Mouse (Mus musculus) liver, embryonic 14.5 days (tissue): ENCODE results near the gene Tango2. TPM values are rescaled to one million over a fixed set of nuclear protein-coding genes. Genes with fewer than 3 reads are reported as not detected.

Source experiments
- ATAC-seq: fragments of 200-750 bp; cut with Nextera tagmentation; 2 replicates; pipeline ENCODE4 v1.8.0; 2017; ENCODE audit warnings: moderate number of reproducible peaks, mild to moderate bottlenecking, moderate library complexity; ENCODE audit not compliant: insufficient read depth
- DNase-seq, 3 experiments: peaks; one replicate each; pipeline ENCODE4 v3.0.0-alpha.2; 2012 to 2013; ENCODE audit warnings: low read depth in 3 of 3, low spot score in 3 of 3
- H3K27ac ChIP-seq: fragments of 300-500 bp; sonication (generic); 2 replicates; pipeline ENCODE4 v1.5.1; 2014; ENCODE audit warnings: moderate library complexity, mild to moderate bottlenecking, control low read depth, inconsistent platforms
- H3K27me3 ChIP-seq: fragments of 300-500 bp; sonication (generic); 2 replicates; pipeline ENCODE4 v1.6.1; 2014; ENCODE audit warnings: mild to moderate bottlenecking, low read length, moderate library complexity; ENCODE audit not compliant: control insufficient read depth, insufficient read depth
- H3K36me3 ChIP-seq: fragments of 300-500 bp; sonication (generic); replicated peaks from 2 replicates; pipeline ENCODE4 v1.6.1; 2014; ENCODE audit warnings: low read depth; ENCODE audit not compliant: control insufficient read depth, insufficient read depth
- H3K4me1 ChIP-seq, 2 experiments: fragments of 200-500 bp in 1 of 2; fragments of 300-500 bp in 1 of 2; sonication (generic) in 1 of 2; replicated peaks; 2 replicates each; pipeline ENCODE4 v1.6.1; 2012 to 2014; ENCODE audit warnings: antibody characterized with exemption in 1 of 2, inconsistent platforms in 1 of 2, low read length in 1 of 2; ENCODE audit not compliant: control insufficient read depth in 2 of 2, insufficient read depth in 2 of 2
- H3K4me2 ChIP-seq: fragments of 300-500 bp; sonication (generic); 2 replicates; pipeline ENCODE4 v1.6.1; 2014; ENCODE audit warnings: low read depth, mild to moderate bottlenecking, control low read depth, moderate library complexity
- H3K4me3 ChIP-seq, 2 experiments: fragments of 200-500 bp in 1 of 2; fragments of 300-500 bp in 1 of 2; sonication (generic) in 1 of 2; 2 replicates each; pipeline ENCODE4 v1.5.1; 2012 to 2014; ENCODE audit warnings: low read depth in 2 of 2, low read length in 2 of 2, mild to moderate bottlenecking in 2 of 2, control low read depth in 1 of 2, inconsistent platforms in 1 of 2, moderate library complexity in 1 of 2; ENCODE audit not compliant: insufficient read depth in 1 of 2
- H3K9ac ChIP-seq: fragments of 300-500 bp; sonication (generic); replicated peaks from 2 replicates; pipeline ENCODE4 v1.6.1; 2014; ENCODE audit warnings: mild to moderate bottlenecking, control low read depth, moderate library complexity
- H3K9me3 ChIP-seq: fragments of 300-500 bp; sonication (generic); 2 replicates; pipeline ENCODE4 v1.6.1; 2016; ENCODE audit warnings: low read length, mixed read lengths; ENCODE audit not compliant: control insufficient read depth
- CTCF ChIP-seq: IDR thresholded peaks from 2 replicates; pipeline ENCODE4 v1.5.1; 2016; ENCODE audit warnings: antibody characterized with exemption, low read depth, control low read depth
- EP300 ChIP-seq: IDR thresholded peaks from 2 replicates; pipeline ENCODE4 v1.6.1; 2016; ENCODE audit warnings: antibody characterized with exemption, low read depth
- WGBS: fragments of 180-500 bp; shearing (Covaris S2); extraction: QIAGEN DNeasy Blood & Tissue Kit; methylation state at CpG from one replicate; pipeline ENCODE4 v1.1.7; 2014; ENCODE audit not compliant: insufficient replicate concordance; 5-methylcytosine and 5-hydroxymethylcytosine counted together
- polyA plus RNA-seq, 2 experiments: library from polyadenylated mRNA; depleted of rRNA in 1 of 2; stranded (reverse) in 1 of 2; unstranded in 1 of 2; fragments of >200 nt; fragmentation: Nextera tagmentation in 1 of 2; extraction: Ambion mirVana in 1 of 2; gene quantifications; 2 replicates each; pipeline versions ENCODE4 v1.2.1 to v1.2.3; 2012 to 2014

The Tango2 gene
- polyA plus RNA-seq, 2 experiments: 44.5 to 58.8 TPM

GRCm38 (mm10) chr16:18383756-18384155 is 35.9 kb upstream of the Tango2 start:
- Histone ChIP-seq H3K9me3 (no peaks in the 10 kb centered on the region), H3K4me2 (no peak overlapping the region), H3K4me1 (peaks cover 23 to 24% of the 10 kb centered on the region in 2 experiments), H3K36me3 (no peaks in the 10 kb centered on the region), H3K27me3 (no peaks in the 10 kb centered on the region), H3K4me3 (no peak overlapping the region), H3K9ac (no peak overlapping the region), H3K27ac (no peak overlapping the region)
- DNase-seq (no peak), ATAC-seq (no peak)
- no peak for TF ChIP-seq CTCF
- WGBS: 70% methylated on average over 3 of the region's 3 CpGs

GRCm38 (mm10) chr16:18383045-18383726 is 35.3 kb upstream of the Tango2 start:
- Histone ChIP-seq H3K4me2 (no peak overlapping the region), H3K27ac (no peak overlapping the region), H3K27me3 (no peaks in the 10 kb centered on the region), H3K4me1 (peaks cover 17 to 18% of the 10 kb centered on the region in 2 experiments), H3K36me3 (no peaks in the 10 kb centered on the region), H3K9ac (no peak overlapping the region), H3K9me3 (no peaks in the 10 kb centered on the region), H3K4me3 (no peak overlapping the region)
- no peak for TF ChIP-seq CTCF
- no peak for TF ChIP-seq EP300
- WGBS: 75% methylated on average over 9 of the region's 9 CpGs
- ATAC-seq (no peak), DNase-seq (no peak)

- no peak for DNase-seq
- Histone ChIP-seq H3K36me3 (no peaks in the 10 kb centered on the region), H3K27ac (no peak overlapping the region), H3K4me1 (peaks cover 10 to 15% of the 10 kb centered on the region in 2 experiments), H3K27me3 (no peaks in the 10 kb centered on the region), H3K4me3 (no peak overlapping the region), H3K9ac (no peak overlapping the region), H3K9me3 (no peaks in the 10 kb centered on the region), H3K4me2 (no peak overlapping the region)
- no peak for ATAC-seq
- TF ChIP-seq EP300: no peak
- TF ChIP-seq CTCF: no peak
- WGBS: 64% methylated on average over 6 of the region's 6 CpGs
These were observed 33.8 kb upstream of the Tango2 start for GRCm38 (mm10) chr16:18381621-18382258.

GRCm38 (mm10) chr16:18380495-18381063 is 32.7 kb upstream of the Tango2 start:
- TF ChIP-seq CTCF: no peak
- no peak for TF ChIP-seq EP300

GRCm38 (mm10) chr16:18379338-18380001 is 31.6 kb upstream of the Tango2 start:
- H3K4me1 ChIP-seq: peaks cover 7 to 12% of the 10 kb centered on the region in 2 experiments
- no peaks in the 10 kb centered on the region for H3K36me3 ChIP-seq
- DNase-seq (no peak), ATAC-seq (no peak)
- H3K9me3 ChIP-seq: no peaks in the 10 kb centered on the region
- no peak overlapping the region for H3K4me3 ChIP-seq
- WGBS: 67% methylated on average over 8 of the region's 8 CpGs
- no peak overlapping the region for H3K27ac ChIP-seq
- H3K27me3 ChIP-seq: no peaks in the 10 kb centered on the region
- no peak overlapping the region for H3K4me2 ChIP-seq
- TF ChIP-seq CTCF (no peak), EP300 (no peak)
- no peak overlapping the region for H3K9ac ChIP-seq

More at GRCm38 (mm10) chr16:18380495-18381063, 32.7 kb upstream of the Tango2 start:
- H3K27ac ChIP-seq: no peak overlapping the region
- H3K27me3 ChIP-seq: no peaks in the 10 kb centered on the region
- no peaks in the 10 kb centered on the region for H3K36me3 ChIP-seq
- 66% methylated on average over 6 of the region's 6 CpGs for WGBS
- no peak for DNase-seq
- H3K4me2 ChIP-seq: no peak overlapping the region
- no peak for ATAC-seq
- H3K4me1 ChIP-seq: peaks cover 7 to 12% of the 10 kb centered on the region in 2 experiments
- H3K9ac ChIP-seq: no peak overlapping the region
- H3K4me3 ChIP-seq: no peak overlapping the region
- H3K9me3 ChIP-seq: no peaks in the 10 kb centered on the region
